Mouse (Mus musculus): ENCODE results near the gene Arhgap45. TPM values are rescaled to one million over a fixed set of nuclear protein-coding genes. Genes with fewer than 3 reads are reported as not detected.

Arhgap45 gene
- 1.7 and 3.1 TPM in 2 replicates for polyA plus RNA-seq (2011; ENCODE audit: insufficient read length, low read depth, missing spikeins)

DNA sequence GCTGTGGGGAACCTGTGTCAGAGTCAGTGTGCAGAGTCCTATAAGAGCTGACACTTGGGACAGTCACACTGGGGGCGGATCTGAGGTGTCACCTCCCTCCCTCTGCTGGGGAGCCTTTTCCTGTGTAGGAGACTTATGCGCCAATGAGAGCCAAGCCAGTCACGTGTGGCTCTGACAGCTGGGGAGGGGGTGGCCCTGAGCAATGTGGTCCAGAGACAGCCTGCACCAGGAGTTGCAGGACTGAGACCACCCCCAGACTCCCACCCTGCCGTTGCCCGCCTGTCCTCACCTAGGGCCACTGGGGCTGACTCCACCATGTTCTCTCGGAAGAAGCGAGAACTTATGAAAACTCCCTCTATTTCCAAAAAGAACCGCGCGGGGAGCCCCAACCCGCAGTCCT is at the start of gene Arhgap45:
Gene Arhgap45, plus strand, starts transcription at position 143 of the 400 bp plus-strand sequence.
- Histone ChIP-seq H3K27ac (ENCODE audit: insufficient read depth, low read length) (no peak within 1 kb of the TSS), H3K4me1 (ENCODE audit: control insufficient read depth, insufficient read depth, low read length) (no peaks in the 10 kb centered on the region), H3K4me3 (ENCODE audit: insufficient read depth, low read length) (no peak within 1 kb of the TSS)
- no peak for TF ChIP-seq POLR2A (IDR thresholded peaks at IDR 0.05; ENCODE audit: low read depth, low read length)

GRCm38 (mm10) chr10:79966886-79967400 is 49.5 kb upstream of the Arhgap45 start:
- H3K4me1 ChIP-seq (ENCODE audit: control insufficient read depth, insufficient read depth, low read length) = no peaks in the 10 kb centered on the region

DNA sequence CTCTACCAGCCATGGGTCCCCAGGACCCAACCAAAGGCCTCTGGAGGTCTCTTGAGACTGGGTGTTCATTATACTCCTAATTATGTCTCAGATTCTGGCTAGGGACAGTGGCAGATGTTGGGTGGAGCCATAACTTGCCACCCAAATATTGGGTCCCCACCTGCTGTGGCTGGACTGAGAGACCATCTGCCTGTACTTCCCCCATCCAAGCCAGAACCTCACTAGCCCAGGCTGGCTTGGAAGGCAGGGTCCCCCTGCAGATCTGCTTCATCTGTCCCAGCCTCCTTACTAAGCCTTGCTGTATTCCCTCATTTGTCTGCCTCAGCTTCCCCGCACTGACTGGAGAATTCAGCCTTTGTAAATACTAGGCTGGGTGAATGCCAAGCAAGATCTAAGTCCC is 48.3 kb upstream of the Arhgap45 start:
- TF ChIP-seq CTCF (IDR thresholded peaks at IDR 0.05; ENCODE audit: borderline replicate concordance, insufficient read depth, low read length) = no peak
- no peak for TF ChIP-seq POLR2A (IDR thresholded peaks at IDR 0.05; ENCODE audit: low read depth, low read length)
- Histone ChIP-seq H3K4me1 (ENCODE audit: control insufficient read depth, insufficient read depth, low read length) (no peaks in the 10 kb centered on the region), H3K27ac (ENCODE audit: insufficient read depth, low read length) (no peak overlapping the region), H3K4me3 (ENCODE audit: insufficient read depth, low read length) (no peak overlapping the region)

More at GRCm38 (mm10) chr10:79966886-79967400, 49.5 kb upstream of the Arhgap45 start:
- TF ChIP-seq CTCF (IDR thresholded peaks at IDR 0.05; ENCODE audit: borderline replicate concordance, insufficient read depth, low read length) = no peak
- no peak for TF ChIP-seq POLR2A (IDR thresholded peaks at IDR 0.05; ENCODE audit: low read depth, low read length)
- Histone ChIP-seq H3K27ac (ENCODE audit: insufficient read depth, low read length) (no peak overlapping the region), H3K4me3 (ENCODE audit: insufficient read depth, low read length) (no peak overlapping the region)

GRCm38 (mm10) chr10:79969124-79969568 is 47.3 kb upstream of the Arhgap45 start:
- TF ChIP-seq POLR2A (IDR thresholded peaks at IDR 0.05; ENCODE audit: low read depth, low read length) (no peak; the same call in 1 of the 2 replicates), CTCF (IDR thresholded peaks at IDR 0.05; ENCODE audit: borderline replicate concordance, insufficient read depth, low read length) (no peak)

DNA sequence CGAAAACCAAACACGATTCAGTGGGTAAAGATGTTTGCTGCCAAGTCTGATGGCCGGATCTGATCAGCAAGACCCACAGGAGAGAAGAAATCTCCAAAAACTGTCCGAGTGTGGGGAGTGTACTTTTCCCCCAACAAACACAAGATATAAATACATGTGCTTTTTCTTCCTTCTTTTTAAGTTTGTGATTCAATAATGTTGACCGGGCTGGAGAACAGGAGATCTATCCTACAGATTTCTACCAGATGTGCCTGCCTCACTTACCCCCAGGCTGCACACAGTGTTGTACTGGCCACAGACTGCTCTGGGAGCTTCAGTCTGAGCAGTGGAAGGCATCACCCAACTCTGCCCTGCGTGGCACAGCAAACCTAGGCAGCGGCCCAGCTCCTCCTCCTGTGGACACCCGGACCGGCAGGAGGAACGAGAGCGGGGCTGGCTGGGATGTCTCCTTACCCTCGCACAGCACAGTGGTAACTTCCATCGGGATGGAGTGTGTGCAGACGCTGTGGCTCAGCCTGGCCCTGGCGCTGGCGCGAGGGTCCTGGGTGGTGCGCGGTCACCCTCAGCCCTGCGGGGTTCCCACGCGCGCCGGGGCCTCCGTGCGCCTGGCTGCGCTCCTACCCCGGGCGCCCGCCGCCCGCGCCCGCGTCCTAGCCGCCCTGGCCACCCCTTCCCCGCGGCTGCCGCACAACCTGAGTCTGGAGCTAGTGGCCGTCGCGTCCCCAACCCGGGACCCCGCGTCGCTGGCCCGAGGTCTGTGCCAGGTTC is 45.9 kb upstream of the Arhgap45 start, which contains the start of gene Grin3b:
Gene Grin3b, plus strand, starts transcription at position 301 of the 768 bp plus-strand sequence.
- TF ChIP-seq POLR2A (IDR thresholded peaks at IDR 0.05; ENCODE audit: low read depth, low read length) (no peak), CTCF (IDR thresholded peaks at IDR 0.05; ENCODE audit: borderline replicate concordance, insufficient read depth, low read length) (no peak)
- Histone ChIP-seq H3K4me1 (ENCODE audit: control insufficient read depth, insufficient read depth, low read length) (no peaks in the 10 kb centered on the region), H3K27ac (ENCODE audit: insufficient read depth, low read length) (no peak within 1 kb of the TSS), H3K4me3 (ENCODE audit: insufficient read depth, low read length) (no peak within 1 kb of the TSS)

More at GRCm38 (mm10) chr10:79969124-79969568, 47.3 kb upstream of the Arhgap45 start:
- H3K27ac ChIP-seq (ENCODE audit: insufficient read depth, low read length) = no peak overlapping the region
- no peak overlapping the region for H3K4me3 ChIP-seq (ENCODE audit: insufficient read depth, low read length)
- no peaks in the 10 kb centered on the region for H3K4me1 ChIP-seq (ENCODE audit: control insufficient read depth, insufficient read depth, low read length)

DNA sequence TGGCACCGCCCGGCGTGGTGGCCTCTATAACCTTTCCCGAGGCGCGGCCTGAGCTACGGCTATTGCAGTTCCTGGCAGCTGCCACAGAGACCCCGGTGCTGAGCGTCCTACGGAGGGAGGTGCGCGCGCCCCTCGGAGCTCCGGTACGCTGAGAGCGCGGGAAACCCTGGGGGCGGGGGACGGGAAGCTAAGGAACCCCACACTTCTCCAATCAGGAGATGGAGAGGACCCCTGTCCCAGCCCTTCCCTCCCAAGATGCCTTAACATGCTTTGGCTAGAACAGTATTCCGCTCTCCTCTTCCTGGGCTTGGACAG is 45.3 kb upstream of the Arhgap45 start:
- no peak overlapping the region for H3K27ac ChIP-seq (ENCODE audit: insufficient read depth, low read length)
- no peak for TF ChIP-seq CTCF (IDR thresholded peaks at IDR 0.05; ENCODE audit: borderline replicate concordance, insufficient read depth, low read length)
- no peak for TF ChIP-seq POLR2A (IDR thresholded peaks at IDR 0.05; ENCODE audit: low read depth, low read length)
- no peaks in the 10 kb centered on the region for H3K4me1 ChIP-seq (ENCODE audit: control insufficient read depth, insufficient read depth, low read length)
- H3K4me3 ChIP-seq (ENCODE audit: insufficient read depth, low read length) = no peak overlapping the region

GRCm38 (mm10) chr10:79972831-79973230 is 43.6 kb upstream of the Arhgap45 start:
- TF ChIP-seq CTCF (IDR thresholded peaks at IDR 0.05; ENCODE audit: borderline replicate concordance, insufficient read depth, low read length) = no peak
- TF ChIP-seq POLR2A (IDR thresholded peaks at IDR 0.05; ENCODE audit: low read depth, low read length) = no peak
- no peak overlapping the region for H3K27ac ChIP-seq (ENCODE audit: insufficient read depth, low read length)
- no peak overlapping the region for H3K4me3 ChIP-seq (ENCODE audit: insufficient read depth, low read length)
- no peaks in the 10 kb centered on the region for H3K4me1 ChIP-seq (ENCODE audit: control insufficient read depth, insufficient read depth, low read length)

- H3K4me3 ChIP-seq (ENCODE audit: insufficient read depth, low read length) = no peak overlapping the region
- TF ChIP-seq CTCF (IDR thresholded peaks at IDR 0.05; ENCODE audit: borderline replicate concordance, insufficient read depth, low read length) (no peak), POLR2A (IDR thresholded peaks at IDR 0.05; ENCODE audit: low read depth, low read length) (no peak)
- no peaks in the 10 kb centered on the region for H3K4me1 ChIP-seq (ENCODE audit: control insufficient read depth, insufficient read depth, low read length)
- no peak overlapping the region for H3K27ac ChIP-seq (ENCODE audit: insufficient read depth, low read length)
These were observed 42.4 kb upstream of the Arhgap45 start for GRCm38 (mm10) chr10:79974087-79974486.

- TF ChIP-seq CTCF (IDR thresholded peaks at IDR 0.05; ENCODE audit: borderline replicate concordance, insufficient read depth, low read length) (no peak), POLR2A (IDR thresholded peaks at IDR 0.05; ENCODE audit: low read depth, low read length) (no peak)
- Histone ChIP-seq H3K4me1 (ENCODE audit: control insufficient read depth, insufficient read depth, low read length) (no peaks in the 10 kb centered on the region), H3K27ac (ENCODE audit: insufficient read depth, low read length) (no peak overlapping the region), H3K4me3 (ENCODE audit: insufficient read depth, low read length) (no peak overlapping the region)
These were observed 41.8 kb upstream of the Arhgap45 start for GRCm38 (mm10) chr10:79974668-79975067.

DNA sequence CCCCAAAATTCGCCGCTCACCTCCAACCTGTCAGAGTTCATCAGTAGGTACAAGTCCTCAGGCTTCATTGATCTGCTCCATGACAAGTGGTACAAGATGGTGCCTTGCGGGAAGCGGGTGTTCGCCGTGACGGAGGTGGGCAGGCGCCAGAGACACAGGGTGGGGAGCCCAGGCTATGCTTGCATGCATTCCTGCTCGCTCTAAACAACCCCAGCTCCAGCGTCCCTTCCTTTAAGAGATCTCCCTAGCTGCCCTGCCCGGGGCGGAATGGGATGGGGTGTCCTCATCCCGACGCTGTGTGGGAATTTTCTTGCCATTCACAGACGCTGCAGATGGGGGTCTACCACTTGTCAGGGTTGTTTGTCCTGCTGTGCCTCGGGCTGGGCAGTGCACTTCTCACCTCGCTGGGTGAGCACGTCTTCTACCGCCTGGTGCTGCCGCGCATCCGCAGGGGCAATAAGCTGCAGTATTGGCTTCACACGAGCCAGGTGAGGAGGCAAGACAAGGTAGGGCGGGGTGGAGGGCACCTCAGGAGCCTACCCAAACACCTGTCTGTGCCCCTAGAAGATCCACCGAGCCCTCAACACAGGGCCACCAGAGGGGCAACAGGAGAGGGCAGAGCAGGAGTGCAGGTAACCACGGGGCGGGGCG is 40.3 kb upstream of the Arhgap45 start:
- Histone ChIP-seq H3K4me1 (ENCODE audit: control insufficient read depth, insufficient read depth, low read length) (no peaks in the 10 kb centered on the region), H3K4me3 (ENCODE audit: insufficient read depth, low read length) (no peak overlapping the region), H3K27ac (ENCODE audit: insufficient read depth, low read length) (no peak overlapping the region)
- TF ChIP-seq CTCF (IDR thresholded peaks at IDR 0.05; ENCODE audit: borderline replicate concordance, insufficient read depth, low read length) = no peak
- no peak for TF ChIP-seq POLR2A (IDR thresholded peaks at IDR 0.05; ENCODE audit: low read depth, low read length)

Measured in embryonic fibroblast, embryonic 13.5 days (primary cell).